Mouse (Mus musculus): Measurements from ENCODE around the gene Ush2a.

GRCm38 (mm10) chr1:188529606-188530131 is 267.8 kb downstream of the Ush2a start:
- TF ChIP-seq CTCF (IDR thresholded peaks at IDR 0.05; ENCODE audit: extremely low read depth, insufficient read depth, low read length) (no peak), POLR2A (IDR thresholded peaks at IDR 0.05; ENCODE audit: extremely low read depth, insufficient read depth, low read length) (no peak)

Measured in cortical plate, adult 2 months (tissue).